Mouse (Mus musculus) embryonic facial prominence, embryonic 14.5 days (tissue): ENCODE measurements around the gene Cmc1. TPM values are rescaled to one million over a fixed set of nuclear protein-coding genes. Genes with fewer than 3 reads are reported as not detected.

Experiments used
- ATAC-seq: fragments of 200-750 bp; cut with Nextera tagmentation; 2 replicates; pipeline ENCODE4 v1.8.0; 2017; ENCODE audit warnings: low read depth, moderate number of reproducible peaks, moderate TSS enrichment
- DNase-seq: peaks from one replicate; pipeline ENCODE4 v3.0.0-alpha.2; 2015; ENCODE audit warnings: low spot score
- H3K27ac ChIP-seq: fragments of 300-500 bp; sonication (generic); replicated peaks from 2 replicates; pipeline ENCODE4 v1.5.1; 2014; ENCODE audit warnings: low read depth, mild to moderate bottlenecking, low read length, moderate library complexity
- H3K27me3 ChIP-seq: fragments of 300-500 bp; sonication (generic); replicated peaks from 2 replicates; pipeline ENCODE4 v1.6.1; 2014; ENCODE audit warnings: low read length; ENCODE audit not compliant: control insufficient read depth, insufficient read depth
- H3K36me3 ChIP-seq: fragments of 300-500 bp; sonication (generic); 2 replicates; pipeline ENCODE4 v1.6.1; 2014; ENCODE audit warnings: low read length, mixed read lengths; ENCODE audit not compliant: control insufficient read depth, insufficient read depth
- H3K4me1 ChIP-seq: fragments of 300-500 bp; sonication (generic); 2 replicates; pipeline ENCODE4 v1.6.1; 2014; ENCODE audit warnings: antibody characterized with exemption, low read length; ENCODE audit not compliant: control insufficient read depth, insufficient read depth
- H3K4me2 ChIP-seq: fragments of 300-500 bp; sonication (generic); 2 replicates; pipeline ENCODE4 v1.6.1; 2014; ENCODE audit warnings: low read depth, mild to moderate bottlenecking, low read length, moderate library complexity, mixed read lengths
- H3K4me3 ChIP-seq: fragments of 300-500 bp; sonication (generic); 2 replicates; pipeline ENCODE4 v1.5.1; 2014; ENCODE audit warnings: low read depth, mild to moderate bottlenecking, low read length
- H3K9ac ChIP-seq: fragments of 300-500 bp; sonication (generic); 2 replicates; pipeline ENCODE4 v1.6.1; 2014; ENCODE audit warnings: low read depth, mild to moderate bottlenecking, low read length, moderate library complexity, mixed read lengths
- H3K9me3 ChIP-seq: fragments of 300-500 bp; sonication (generic); 2 replicates; pipeline ENCODE4 v1.6.1; 2016; ENCODE audit warnings: low read length; ENCODE audit not compliant: control insufficient read depth
- WGBS: fragments of 180-500 bp; shearing (Covaris S2); extraction: QIAGEN DNeasy Blood & Tissue Kit; methylation state at CpG from one replicate; pipeline ENCODE4 v1.1.7; 2014; 5-methylcytosine and 5-hydroxymethylcytosine counted together
- polyA plus RNA-seq: library from polyadenylated mRNA; unstranded; fragments of >200 nt; fragmentation: Nextera tagmentation; extraction: Ambion mirVana; gene quantifications from 2 replicates; pipeline ENCODE4 v1.2.1, GENCODE M21; 2014

The Cmc1 gene
- polyA plus RNA-seq, 1 experiment from 2014 or later: 49.1 TPM

DNA sequence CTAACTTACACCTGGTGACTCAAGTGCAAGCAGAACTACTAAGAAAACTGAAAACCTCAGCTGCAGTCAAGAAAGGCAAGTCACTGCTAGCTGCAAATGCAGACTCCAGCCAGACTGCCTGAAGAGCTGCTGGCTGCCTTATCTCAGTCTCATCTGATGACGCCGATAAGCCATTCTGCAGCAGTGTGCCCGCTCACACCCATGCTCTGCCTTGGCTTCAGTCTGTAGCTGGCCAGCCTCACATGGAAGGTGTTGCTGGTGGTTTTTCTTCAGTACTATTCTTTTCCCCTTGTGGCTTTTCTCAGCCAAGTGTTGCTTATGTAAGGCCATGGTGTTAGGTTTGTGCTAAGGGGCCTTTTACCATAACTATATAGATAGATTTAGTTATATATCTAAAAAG lies 90.9 kb downstream of the Cmc1 start:
- WGBS: 79% methylated on average over 3 of the region's 3 CpGs
- Histone ChIP-seq H3K36me3 (peaks cover 52% of the 10 kb centered on the region), H3K4me2 (no peak overlapping the region), H3K4me1 (no peaks in the 10 kb centered on the region), H3K9me3 (no peaks in the 10 kb centered on the region), H3K27ac (no peak overlapping the region), H3K4me3 (no peak overlapping the region), H3K27me3 (no peaks in the 10 kb centered on the region), H3K9ac (no peak overlapping the region)
- no peak for ATAC-seq
- DNase-seq: no peak

DNA sequence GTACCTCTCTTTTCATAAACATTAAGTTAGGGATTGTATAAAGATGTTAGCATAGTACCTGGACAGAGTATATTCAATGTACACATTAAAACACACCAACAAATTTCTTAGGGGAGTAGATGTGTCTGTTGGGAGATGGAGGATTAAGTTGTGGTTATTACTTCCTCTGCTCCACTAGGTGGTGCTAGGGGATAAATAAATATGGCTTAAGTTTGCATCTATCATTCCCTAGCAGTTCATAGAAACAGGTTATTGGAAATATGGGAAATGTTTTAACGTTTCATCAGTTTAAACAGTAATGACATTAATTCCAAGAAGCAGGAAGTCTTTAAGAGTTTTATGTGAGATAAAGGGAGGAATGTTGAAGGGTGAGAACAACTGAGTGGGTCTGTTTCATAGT lies 96.7 kb downstream of the Cmc1 start:
- H3K4me2 ChIP-seq: no peak overlapping the region
- no peak overlapping the region for H3K9ac ChIP-seq
- no peaks in the 10 kb centered on the region for H3K27me3 ChIP-seq
- 33% methylated on average over 1 of the region's 1 CpGs for WGBS
- no peak overlapping the region for H3K27ac ChIP-seq
- no peaks in the 10 kb centered on the region for H3K4me1 ChIP-seq
- no peak overlapping the region for H3K4me3 ChIP-seq
- no peaks in the 10 kb centered on the region for H3K9me3 ChIP-seq
- DNase-seq (peak; percentile 64), ATAC-seq (no peak)
- peaks cover 46% of the 10 kb centered on the region for H3K36me3 ChIP-seq

DNA sequence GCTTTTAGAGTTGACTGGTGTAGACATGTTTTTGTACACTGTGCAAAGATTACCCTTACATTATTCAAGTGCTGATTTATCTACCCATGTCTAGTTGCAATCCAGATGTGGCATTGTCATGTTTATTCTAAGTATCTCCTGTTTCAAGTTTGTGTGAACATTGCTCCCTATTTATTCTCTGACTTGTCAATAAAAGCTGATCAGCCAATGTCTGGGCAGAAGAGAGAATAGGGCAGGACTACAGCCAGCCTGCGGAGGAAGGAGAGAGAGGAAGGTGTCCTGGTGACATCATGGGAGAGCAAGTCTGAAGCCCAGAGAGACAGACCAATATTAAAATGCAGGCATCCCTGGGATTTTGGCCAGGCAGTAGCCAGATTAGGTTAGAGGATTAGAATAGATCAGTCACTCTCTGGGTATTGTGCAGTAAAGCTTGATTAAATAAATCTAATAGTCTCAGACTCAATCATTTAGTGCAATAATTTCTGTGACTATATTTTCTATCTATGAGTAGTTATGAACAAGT lies 104.9 kb downstream of the Cmc1 start:
- H3K4me3 ChIP-seq: no peak overlapping the region
- H3K4me1 ChIP-seq: peaks cover 8% of the 10 kb centered on the region; the same call in 1 of the 2 replicates
- WGBS: 64% methylated on average over 1 of the region's 1 CpGs
- DNase-seq (no peak), ATAC-seq (no peak)
- H3K27me3 ChIP-seq: no peaks in the 10 kb centered on the region
- no peak overlapping the region for H3K9ac ChIP-seq
- no peak overlapping the region for H3K27ac ChIP-seq
- H3K36me3 ChIP-seq: peaks cover 9% of the 10 kb centered on the region
- no peak overlapping the region for H3K4me2 ChIP-seq
- H3K9me3 ChIP-seq: no peaks in the 10 kb centered on the region

DNA sequence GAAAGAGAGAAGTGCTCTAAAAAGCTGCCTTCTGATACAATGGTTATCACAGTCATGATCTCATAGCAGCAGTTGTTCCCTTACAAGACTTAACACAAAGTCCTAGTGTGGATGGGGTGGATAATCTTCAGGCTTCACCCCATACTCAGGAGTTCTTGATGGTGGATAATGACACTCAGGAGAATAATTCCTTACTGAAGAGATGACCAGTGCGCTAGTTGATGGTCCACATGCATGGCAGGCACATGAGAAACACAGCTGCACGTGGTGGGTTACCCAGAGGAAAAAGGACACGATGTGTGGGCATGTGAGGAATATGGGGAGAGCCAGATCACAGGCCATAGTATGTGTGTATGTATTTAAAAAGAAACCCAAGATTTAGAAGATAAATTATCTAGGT lies 106.4 kb downstream of the Cmc1 start:
- Histone ChIP-seq H3K36me3 (peaks cover 5% of the 10 kb centered on the region), H3K4me2 (no peak overlapping the region), H3K27ac (no peak overlapping the region), H3K4me3 (no peak overlapping the region), H3K27me3 (no peaks in the 10 kb centered on the region), H3K4me1 (peaks cover 8% of the 10 kb centered on the region; the same call in 1 of the 2 replicates), H3K9me3 (no peaks in the 10 kb centered on the region), H3K9ac (no peak overlapping the region)
- ATAC-seq: no peak
- DNase-seq: no peak
- 92% methylated on average over 3 of the region's 3 CpGs for WGBS

DNA sequence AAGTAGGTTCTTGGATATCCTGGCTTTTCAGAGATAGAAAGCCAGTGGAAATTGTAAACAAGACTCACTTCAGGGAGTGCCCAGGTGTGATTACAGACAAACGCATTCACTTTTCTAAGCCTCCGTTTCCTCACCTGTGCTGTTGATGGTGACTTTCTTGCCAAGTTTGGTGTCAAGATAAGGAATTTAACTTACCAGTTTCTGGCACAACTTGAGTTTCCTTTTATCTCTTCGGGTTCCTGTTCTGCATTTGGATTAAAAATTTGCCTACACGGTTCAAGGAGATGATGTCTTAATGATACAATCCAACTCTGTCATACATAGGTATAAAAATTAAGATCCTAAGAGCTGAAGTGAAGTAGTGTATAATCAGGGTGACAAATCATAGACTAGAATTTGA lies 107.2 kb downstream of the Cmc1 start:
- no peak overlapping the region for H3K4me2 ChIP-seq
- H3K27ac ChIP-seq: no peak overlapping the region
- H3K9me3 ChIP-seq: no peaks in the 10 kb centered on the region
- H3K9ac ChIP-seq: no peak overlapping the region
- peaks cover 8% of the 10 kb centered on the region; the same call in 1 of the 2 replicates for H3K4me1 ChIP-seq
- H3K27me3 ChIP-seq: no peaks in the 10 kb centered on the region
- peaks cover under 1% of the 10 kb centered on the region for H3K36me3 ChIP-seq
- WGBS: 88% methylated on average over 4 of the region's 4 CpGs
- no peak for ATAC-seq
- no peak for DNase-seq
- H3K4me3 ChIP-seq: no peak overlapping the region

DNA sequence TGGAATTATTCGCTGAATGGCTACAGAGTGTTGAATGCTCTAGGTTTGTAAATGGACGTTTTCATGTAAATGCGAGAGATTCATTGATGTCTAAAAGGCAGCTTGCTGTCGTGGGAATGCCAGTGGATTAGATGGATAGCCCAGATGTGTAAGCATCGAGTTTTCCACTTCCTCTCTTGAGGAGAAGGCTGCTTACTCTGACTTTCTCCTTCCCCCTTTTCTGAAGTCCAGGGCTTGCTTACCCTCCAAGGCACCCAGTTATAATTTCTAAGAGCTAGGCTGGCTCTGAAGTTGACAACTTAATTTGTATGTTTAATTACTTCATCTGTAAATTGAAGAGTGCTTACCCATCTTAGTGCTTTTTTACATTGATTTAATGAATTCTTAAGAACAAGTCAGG lies 108.3 kb downstream of the Cmc1 start:
- DNase-seq: no peak
- H3K9ac ChIP-seq: peak overlapping the region; percentile 88
- no peaks in the 10 kb centered on the region for H3K36me3 ChIP-seq
- H3K9me3 ChIP-seq: no peaks in the 10 kb centered on the region
- 25% methylated on average over 5 of the region's 5 CpGs for WGBS
- no peaks in the 10 kb centered on the region for H3K27me3 ChIP-seq
- peaks cover 8% of the 10 kb centered on the region; the same call in 1 of the 2 replicates for H3K4me1 ChIP-seq
- H3K4me2 ChIP-seq: peak overlapping the region; percentile 86
- peak overlapping the region; percentile 86 for H3K4me3 ChIP-seq
- no peak for ATAC-seq
- no peak overlapping the region for H3K27ac ChIP-seq

DNA sequence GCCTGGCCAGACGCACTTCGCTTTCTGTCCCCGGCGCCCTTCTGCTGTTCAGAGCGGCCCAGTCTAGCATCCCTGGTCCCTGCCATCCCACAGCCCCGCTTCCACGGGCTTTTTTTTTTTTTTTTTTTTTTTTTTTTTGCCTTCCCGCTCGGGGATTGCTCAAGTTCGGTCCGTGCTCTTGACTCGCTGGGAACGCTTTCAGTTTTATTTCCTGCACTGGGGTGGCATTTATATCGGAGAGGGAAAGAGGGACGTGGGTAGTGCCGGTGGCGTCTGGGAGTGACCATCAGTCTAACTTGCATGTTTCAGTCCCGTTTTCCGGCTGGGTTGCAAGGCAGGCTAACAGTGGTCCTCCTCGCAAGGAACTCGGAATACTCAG lies 109.0 kb downstream of the Cmc1 start:
- H3K27me3 ChIP-seq: no peaks in the 10 kb centered on the region
- peak overlapping the region; percentile 88 for H3K9ac ChIP-seq
- no peaks in the 10 kb centered on the region for H3K9me3 ChIP-seq
- peaks cover 8% of the 10 kb centered on the region; the same call in 1 of the 2 replicates for H3K4me1 ChIP-seq
- H3K27ac ChIP-seq: peak overlapping the region; percentile 89
- H3K36me3 ChIP-seq: no peaks in the 10 kb centered on the region
- under 1% methylated on average over 14 of the region's 21 CpGs for WGBS
- ATAC-seq: no peak
- H3K4me2 ChIP-seq: peak overlapping the region; percentile 86
- H3K4me3 ChIP-seq: peak overlapping the region; percentile 86
- peak; percentile 32 for DNase-seq

DNA sequence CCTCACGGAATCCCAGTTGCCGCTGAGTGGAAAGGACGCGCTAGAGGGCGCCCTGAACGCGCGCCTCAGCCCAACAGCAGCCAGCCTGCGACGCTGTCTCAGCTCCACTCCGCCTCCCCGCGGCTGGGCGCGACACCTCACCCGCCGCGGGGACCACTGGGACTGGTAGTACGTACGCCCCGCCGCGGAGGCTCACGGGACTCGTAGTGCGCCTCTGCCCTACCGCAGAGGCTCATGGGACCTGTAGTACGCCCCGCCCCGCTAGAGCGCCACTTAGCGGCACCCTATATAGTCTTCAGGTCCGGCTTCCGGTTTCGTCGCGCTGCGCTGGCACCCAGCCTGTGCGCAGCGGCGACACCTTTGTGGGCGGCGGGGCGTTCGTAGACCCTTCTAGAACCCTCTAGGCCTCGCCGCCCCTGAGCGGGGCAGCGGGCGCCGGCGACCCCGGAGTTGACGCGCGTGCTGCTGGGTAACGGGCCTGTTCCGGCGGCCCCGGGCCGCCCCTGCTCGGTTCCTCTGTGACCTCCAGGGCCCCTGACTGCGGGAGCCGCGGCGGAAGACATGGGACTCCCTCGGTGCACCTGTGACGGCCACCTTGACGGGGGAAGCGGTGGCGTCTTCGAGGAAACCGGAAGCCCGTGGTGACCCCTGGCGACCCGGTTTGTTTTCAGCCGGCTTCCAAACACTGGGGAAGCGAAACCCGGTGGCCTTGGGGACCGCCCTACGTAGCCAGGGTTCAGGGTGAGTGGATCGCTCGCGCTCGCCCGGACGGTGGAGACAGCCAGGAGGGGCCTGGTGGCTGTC lies 109.6 kb downstream of the Cmc1 start, which contains the start of gene Azi2:
Gene Azi2 (plus strand): TSS at position 282 of the 804 bp plus-strand sequence.
- Histone ChIP-seq H3K27me3 (no peaks in the 10 kb centered on the region), H3K4me1 (peaks cover 8% of the 10 kb centered on the region; the same call in 1 of the 2 replicates), H3K9ac (peak within 1 kb of the TSS; percentile 88), H3K9me3 (no peaks in the 10 kb centered on the region), H3K4me3 (peak within 1 kb of the TSS; percentile 86), H3K36me3 (no peaks in the 10 kb centered on the region), H3K4me2 (peak within 1 kb of the TSS; percentile 86), H3K27ac (peak within 1 kb of the TSS; percentile 89)
- DNase-seq (peak; percentile 100), ATAC-seq (peak; percentile 99)
- WGBS: 0% methylated on average over 42 of the region's 87 CpGs
